Mouse (Mus musculus) testis, postnatal 10 days (tissue): Measurements from ENCODE around the gene Gm20388.

ENCODE experiments used
- DNase-seq: peaks from one replicate; pipeline ENCODE4 v3.0.0; 2021; ENCODE audit warnings: low spot score

The Gm20388 gene

GRCm38 (mm10) chr8:120396756-120397155 is 486.1 kb downstream of the Gm20388 start:
- no peak for DNase-seq

- no peak for DNase-seq
Observed at GRCm38 (mm10) chr8:120397444-120398411, 487.1 kb downstream of the Gm20388 start.

- no peak for DNase-seq
Observed at GRCm38 (mm10) chr8:120399212-120399934, 488.7 kb downstream of the Gm20388 start.

- DNase-seq = no peak
Observed at GRCm38 (mm10) chr8:120401216-120401615, 490.6 kb downstream of the Gm20388 start.

GRCm38 (mm10) chr8:120401712-120402111 is 491.1 kb downstream of the Gm20388 start:
- no peak for DNase-seq

- DNase-seq = no peak
Observed at GRCm38 (mm10) chr8:120403606-120404269, 493.1 kb downstream of the Gm20388 start.

- DNase-seq = peak; percentile 78
Observed at GRCm38 (mm10) chr8:120404609-120405036, 494.0 kb downstream of the Gm20388 start.

- no peak for DNase-seq
Observed at GRCm38 (mm10) chr8:120406008-120406632, 495.5 kb downstream of the Gm20388 start.

- DNase-seq = no peak
Observed at GRCm38 (mm10) chr8:120407701-120408240, 497.1 kb downstream of the Gm20388 start.

GRCm38 (mm10) chr8:120408241-120409215 is 497.9 kb downstream of the Gm20388 start:
- DNase-seq = no peak

GRCm38 (mm10) chr8:120409371-120410013 is 498.9 kb downstream of the Gm20388 start:
- no peak for DNase-seq

- DNase-seq = no peak
Observed at GRCm38 (mm10) chr8:120411059-120411458, 500.4 kb downstream of the Gm20388 start.

- DNase-seq = no peak
Observed at GRCm38 (mm10) chr8:120411862-120412261, 501.2 kb downstream of the Gm20388 start.

GRCm38 (mm10) chr8:120412357-120412756 is 501.7 kb downstream of the Gm20388 start:
- no peak for DNase-seq

GRCm38 (mm10) chr8:120412911-120413625 is 502.4 kb downstream of the Gm20388 start:
- no peak for DNase-seq

- DNase-seq = no peak
Observed at GRCm38 (mm10) chr8:120413626-120413988, 503.0 kb downstream of the Gm20388 start.

GRCm38 (mm10) chr8:120414216-120414615 is 503.6 kb downstream of the Gm20388 start:
- no peak for DNase-seq

- DNase-seq = no peak
Observed at GRCm38 (mm10) chr8:120415474-120415873, 504.8 kb downstream of the Gm20388 start.

GRCm38 (mm10) chr8:120416173-120416521 is 505.5 kb downstream of the Gm20388 start:
- DNase-seq = no peak
